Mouse (Mus musculus): ENCODE results near the gene Dnah12.

GRCm38 (mm10) chr14:26919310-26919709 is 226.2 kb downstream of the Dnah12 start:
- TF ChIP-seq POLR2A (IDR thresholded peaks at IDR 0.05; ENCODE audit: extremely low read depth, insufficient read depth, low read length) (no peak), CTCF (IDR thresholded peaks at IDR 0.05; ENCODE audit: extremely low read depth, insufficient read depth, low read length) (no peak)

All from cortical plate, adult 2 months (tissue).